Mouse (Mus musculus) cortical plate, adult 2 months (tissue): Measurements from ENCODE around the gene Camk2n1. TPM values are rescaled to one million over a fixed set of nuclear protein-coding genes. Genes with fewer than 3 reads are reported as not detected.

ENCODE experiments used
- H3K27ac ChIP-seq: fragments of 200-500 bp; 2 replicates; pipeline ENCODE4 v1.5.1; 2012; ENCODE audit warnings: low read length, control low read depth, inconsistent platforms; ENCODE audit not compliant: insufficient read depth
- H3K4me1 ChIP-seq: fragments of 200-500 bp; 2 replicates; pipeline ENCODE4 v1.6.1; 2011; ENCODE audit warnings: low read length; ENCODE audit not compliant: control insufficient read depth, insufficient read depth
- H3K4me3 ChIP-seq: fragments of 200-500 bp; 2 replicates; pipeline ENCODE4 v1.5.1; 2011; ENCODE audit warnings: mild to moderate bottlenecking, low read length, control low read depth; ENCODE audit not compliant: insufficient read depth
- CTCF ChIP-seq: fragments of 200-500 bp; IDR thresholded peaks from 2 replicates; pipeline ENCODE4 v1.5.1; 2011; ENCODE audit warnings: mild to moderate bottlenecking, control low read depth, low read length; ENCODE audit not compliant: insufficient read depth; ENCODE audit errors: extremely low read depth
- POLR2A ChIP-seq: fragments of 200-500 bp; IDR thresholded peaks from 2 replicates; pipeline ENCODE4 v1.6.1; 2011; ENCODE audit warnings: mild to moderate bottlenecking, low read length, control low read depth; ENCODE audit not compliant: insufficient read depth; ENCODE audit errors: extremely low read depth
- polyA plus RNA-seq: library from polyadenylated mRNA; depleted of rRNA; stranded (reverse); fragments of >200 nt; gene quantifications from 2 replicates; pipeline ENCODE4 v1.2.3, GENCODE M21; 2012

The Camk2n1 gene
- polyA plus RNA-seq, 1 experiment, result 995 TPM

DNA sequence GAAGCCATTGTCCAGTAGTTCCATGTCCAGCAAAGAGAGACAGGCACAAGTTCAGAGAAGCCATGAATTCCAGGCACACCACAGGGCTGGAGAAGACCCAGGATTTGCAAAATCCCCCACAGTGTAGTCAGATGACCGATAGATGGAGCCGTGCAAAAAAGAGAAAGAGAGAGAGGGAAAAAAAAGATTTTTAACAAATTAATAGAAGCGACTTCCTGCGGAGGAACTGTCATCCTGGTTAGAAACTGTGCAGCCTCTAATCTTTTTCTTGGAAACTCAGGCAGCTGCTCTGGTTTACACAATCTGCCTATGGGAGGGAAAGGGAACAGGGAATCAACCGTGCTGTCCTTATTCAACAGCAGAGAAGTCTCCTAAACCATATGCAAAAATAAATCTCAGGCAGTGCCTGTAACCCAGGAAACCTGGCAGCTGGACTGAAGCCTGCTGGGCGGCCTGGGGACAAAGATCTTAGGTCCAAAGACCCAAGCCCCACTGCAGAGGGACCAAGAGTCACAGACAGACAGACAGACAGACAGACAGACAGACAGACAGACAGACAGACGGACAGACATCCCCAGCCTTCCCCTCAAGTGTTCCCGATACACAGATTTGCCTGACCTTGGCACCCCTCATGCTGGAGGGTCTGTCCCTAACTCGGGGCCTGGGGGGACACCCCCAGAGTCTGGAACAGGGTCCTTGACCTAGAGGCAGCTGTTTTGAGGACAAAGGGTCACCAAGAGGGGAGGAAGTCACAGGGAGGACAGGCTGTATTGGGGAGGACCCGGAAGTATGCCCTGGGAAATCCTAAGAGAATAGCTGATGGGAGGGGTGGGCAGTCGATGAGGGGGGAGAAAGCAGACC is 9.1 kb downstream of the Camk2n1 start:
- TF ChIP-seq CTCF (no peak), POLR2A (no peak)
- Histone ChIP-seq H3K4me1 (peaks cover 13% of the 10 kb centered on the region), H3K4me3 (no peak overlapping the region), H3K27ac (peak overlapping the region; percentile 94)

DNA sequence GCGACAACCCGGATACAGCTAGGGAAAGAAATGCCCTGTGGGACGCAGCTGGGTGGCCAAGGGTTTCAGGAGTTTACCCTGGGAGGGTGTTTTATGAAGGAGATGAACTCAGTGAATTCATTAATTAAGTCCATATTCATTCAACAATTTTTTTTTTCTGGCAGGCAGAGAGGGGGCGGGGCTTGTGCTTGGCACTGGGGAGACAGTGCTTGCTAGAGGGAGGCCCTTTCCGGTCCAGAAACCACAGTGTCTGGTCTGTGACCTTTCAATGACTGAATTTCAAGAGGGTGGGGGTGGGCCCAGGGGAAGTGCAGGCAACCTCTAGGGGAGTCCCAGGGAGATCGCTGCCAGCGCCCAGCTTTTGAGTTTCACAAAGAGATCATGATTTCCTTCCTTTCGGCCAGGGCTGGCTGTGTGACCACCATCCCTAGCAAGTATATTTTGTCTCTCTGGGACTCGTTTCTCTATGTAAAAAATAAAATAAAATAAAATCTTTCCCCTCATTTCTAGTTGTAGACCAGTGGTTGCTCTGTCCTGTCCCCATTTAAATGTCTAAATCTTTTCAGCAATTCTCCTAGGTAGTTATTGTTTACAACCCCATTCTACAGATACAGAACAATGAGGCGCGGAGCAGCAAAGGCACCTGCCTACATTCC is 9.8 kb downstream of the Camk2n1 start:
- peak overlapping the region; percentile 94 for H3K27ac ChIP-seq
- TF ChIP-seq CTCF (no peak), POLR2A (no peak)

DNA sequence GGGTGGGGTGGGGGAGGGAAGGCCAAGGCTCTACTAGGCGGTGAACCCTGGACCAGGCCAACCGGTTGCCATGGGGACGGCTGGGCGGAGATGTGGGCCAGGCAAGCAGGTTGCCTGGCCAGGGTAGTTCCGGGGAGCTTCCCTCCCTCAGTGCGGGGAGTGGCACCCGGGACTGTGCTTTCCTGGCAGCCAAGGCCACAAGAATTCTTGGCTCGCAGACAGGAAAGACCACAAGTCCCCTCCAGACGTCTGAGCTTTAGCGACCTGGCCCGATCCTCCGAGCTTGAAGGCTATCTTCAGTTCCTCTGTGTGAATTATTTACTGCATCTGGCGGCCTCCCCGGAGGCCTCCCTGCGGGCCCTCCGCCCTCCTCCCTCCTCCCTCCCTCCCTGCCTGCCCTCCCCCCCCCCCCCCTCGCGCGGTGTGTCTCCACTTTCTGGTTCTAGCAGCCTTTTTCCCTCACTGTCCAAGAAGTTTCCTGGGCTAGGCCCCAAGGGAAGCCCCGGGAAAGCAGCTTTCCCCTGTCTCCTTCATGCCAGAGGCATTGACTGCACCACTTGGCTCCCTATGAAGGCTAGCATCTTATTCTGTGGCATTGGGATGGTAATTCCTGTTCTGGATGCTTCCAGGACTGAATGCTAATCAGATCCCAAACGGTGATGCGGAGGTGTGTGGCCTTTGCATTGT is 10.7 kb downstream of the Camk2n1 start:
- Histone ChIP-seq H3K27ac (no peak overlapping the region), H3K4me3 (no peak overlapping the region)
- TF ChIP-seq POLR2A (no peak), CTCF (no peak)

More for the DNA sequence above, 9.8 kb downstream of the Camk2n1 start:
- Histone ChIP-seq H3K4me3 (no peak overlapping the region), H3K4me1 (peaks cover 17% of the 10 kb centered on the region)

DNA sequence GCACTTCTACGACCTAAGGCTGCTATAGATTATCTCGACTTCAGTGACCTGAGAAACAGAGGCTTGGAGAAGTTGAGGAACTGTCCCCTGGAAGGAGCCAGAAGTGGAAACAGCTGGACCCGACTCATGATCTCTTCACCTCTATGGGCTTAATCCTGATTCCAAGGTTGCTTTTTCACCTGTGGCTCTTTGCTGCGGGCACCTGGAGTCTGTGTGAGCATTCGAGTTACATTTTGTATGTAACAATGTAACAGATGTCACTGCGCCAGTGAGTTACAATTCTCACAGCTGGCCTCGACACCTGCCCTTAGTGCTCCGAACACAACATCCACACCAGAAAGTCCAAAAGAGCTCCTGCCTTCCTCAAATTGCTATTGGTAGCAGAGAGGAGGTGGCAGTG is 11.3 kb downstream of the Camk2n1 start:
- no peak for TF ChIP-seq CTCF
- no peak for TF ChIP-seq POLR2A
- Histone ChIP-seq H3K4me3 (no peak overlapping the region), H3K27ac (no peak overlapping the region), H3K4me1 (peaks cover 17% of the 10 kb centered on the region)

More for the DNA sequence above, 10.7 kb downstream of the Camk2n1 start:
- H3K4me1 ChIP-seq, result peaks cover 17% of the 10 kb centered on the region

DNA sequence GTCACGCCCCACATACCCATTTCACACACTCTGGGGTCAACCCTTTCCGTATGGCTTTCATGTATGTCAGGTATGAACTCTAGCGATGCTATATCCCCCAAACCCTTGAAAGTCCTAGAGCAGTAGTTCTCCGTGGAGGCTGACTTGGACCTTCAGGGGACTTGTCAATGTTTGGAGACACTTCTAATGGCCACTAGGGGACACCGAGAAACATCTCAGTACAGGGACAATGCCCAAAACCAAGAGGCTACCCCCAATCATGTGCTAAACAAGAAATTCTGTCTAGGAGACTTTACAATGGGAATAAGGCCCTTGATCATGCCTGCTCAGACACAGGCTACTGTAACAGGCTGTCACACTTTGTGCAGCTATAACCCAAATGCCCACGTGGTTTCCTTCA is 12.6 kb downstream of the Camk2n1 start:
- H3K4me3 ChIP-seq, result no peak overlapping the region
- H3K27ac ChIP-seq, result no peak overlapping the region
- peaks cover 17% of the 10 kb centered on the region for H3K4me1 ChIP-seq
- TF ChIP-seq CTCF (0 out of 2 replicates have a peak, but pooled peaks have one; percentile 10), POLR2A (no peak)

DNA sequence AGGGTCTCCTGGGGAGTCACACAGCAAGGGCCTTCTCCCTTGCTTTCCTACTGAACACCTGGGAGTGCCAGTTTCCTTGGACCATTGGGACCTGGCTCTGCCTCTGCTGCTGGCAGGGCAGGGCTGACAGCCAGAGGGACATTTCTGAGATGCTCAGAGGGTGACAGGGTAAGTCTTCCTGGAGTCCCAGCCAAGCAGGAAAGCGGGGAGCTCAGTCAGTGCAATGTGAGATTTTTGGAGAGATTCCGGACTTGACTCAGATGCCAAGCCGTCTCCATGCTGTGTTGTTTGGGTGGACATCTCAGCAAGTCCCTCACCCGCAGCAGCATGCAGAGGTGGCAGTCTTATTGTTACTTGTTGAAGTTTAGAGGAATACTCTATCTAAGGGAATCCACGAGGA is 13.3 kb downstream of the Camk2n1 start:
- no peak for TF ChIP-seq POLR2A
- no peak for TF ChIP-seq CTCF
- Histone ChIP-seq H3K27ac (no peak overlapping the region), H3K4me1 (peaks cover 16% of the 10 kb centered on the region), H3K4me3 (no peak overlapping the region)

DNA sequence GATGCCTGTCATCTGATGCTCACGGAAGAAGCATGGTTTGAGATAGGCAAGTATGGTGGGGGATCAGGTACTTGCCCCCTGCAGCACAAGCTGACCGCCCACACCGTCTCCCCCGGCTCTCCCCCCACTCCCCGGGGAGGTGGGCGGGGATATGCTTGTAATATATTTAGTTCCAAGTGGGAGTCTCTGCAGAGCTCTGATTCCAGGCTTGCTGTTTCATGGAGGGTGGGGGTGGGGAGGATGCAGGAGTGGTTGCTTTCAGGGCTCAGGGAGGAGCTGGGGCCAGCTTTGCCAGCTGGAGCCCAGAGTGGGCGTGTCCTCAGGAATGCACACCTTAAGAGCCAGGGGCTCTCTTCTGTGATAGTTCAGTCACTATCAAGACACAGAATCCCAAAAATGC is 15.0 kb downstream of the Camk2n1 start:
- Histone ChIP-seq H3K4me3 (no peak overlapping the region), H3K4me1 (peaks cover 7% of the 10 kb centered on the region), H3K27ac (no peak overlapping the region)
- no peak for TF ChIP-seq CTCF
- TF ChIP-seq POLR2A, result no peak

DNA sequence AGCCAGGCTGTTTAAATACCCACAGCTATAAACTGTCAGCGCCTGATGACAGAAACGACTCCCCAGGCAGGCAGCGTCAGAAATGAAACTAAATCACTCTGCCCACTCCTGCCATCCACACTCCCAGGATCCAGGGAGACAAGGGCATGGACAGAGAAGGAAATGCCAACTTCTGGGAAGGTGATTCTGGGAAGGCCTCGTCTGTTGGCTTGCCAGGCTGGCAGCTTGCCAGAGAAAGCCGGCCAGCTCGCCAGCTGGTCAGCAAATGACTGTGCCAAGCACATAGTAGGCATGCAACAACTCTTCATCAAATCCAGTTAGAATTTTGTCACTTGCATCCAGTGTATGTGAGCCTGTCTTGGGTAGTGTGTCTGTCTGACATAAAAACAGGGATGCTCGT is 17.1 kb downstream of the Camk2n1 start:
- no peak overlapping the region for H3K4me3 ChIP-seq
- no peak for TF ChIP-seq POLR2A
- no peak for TF ChIP-seq CTCF
- no peak overlapping the region for H3K27ac ChIP-seq
- H3K4me1 ChIP-seq, result peaks cover 5% of the 10 kb centered on the region

DNA sequence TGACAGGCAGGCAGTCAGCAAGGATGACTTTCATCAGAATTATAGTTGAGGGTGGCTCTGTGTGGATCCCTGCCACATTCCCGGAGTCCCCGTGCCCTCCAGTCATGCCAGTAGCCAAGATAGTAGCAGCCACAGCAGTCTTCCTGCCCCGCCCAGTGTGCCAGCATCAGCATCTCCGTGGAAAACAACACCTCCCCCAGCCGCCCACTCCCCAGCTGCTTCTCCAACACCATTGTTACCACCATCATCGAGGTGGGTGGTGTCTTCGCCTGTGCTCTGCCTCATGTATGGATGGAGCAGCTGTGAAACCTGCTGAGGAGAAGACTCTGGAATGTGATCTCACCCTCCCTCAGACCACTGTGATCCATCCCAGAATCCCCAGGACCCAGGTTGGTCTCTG is 25.5 kb downstream of the Camk2n1 start:
- TF ChIP-seq POLR2A (no peak), CTCF (no peak)
- Histone ChIP-seq H3K4me1 (peaks cover 8% of the 10 kb centered on the region; the same call in 1 of the 2 replicates), H3K4me3 (no peak overlapping the region), H3K27ac (no peak overlapping the region)

DNA sequence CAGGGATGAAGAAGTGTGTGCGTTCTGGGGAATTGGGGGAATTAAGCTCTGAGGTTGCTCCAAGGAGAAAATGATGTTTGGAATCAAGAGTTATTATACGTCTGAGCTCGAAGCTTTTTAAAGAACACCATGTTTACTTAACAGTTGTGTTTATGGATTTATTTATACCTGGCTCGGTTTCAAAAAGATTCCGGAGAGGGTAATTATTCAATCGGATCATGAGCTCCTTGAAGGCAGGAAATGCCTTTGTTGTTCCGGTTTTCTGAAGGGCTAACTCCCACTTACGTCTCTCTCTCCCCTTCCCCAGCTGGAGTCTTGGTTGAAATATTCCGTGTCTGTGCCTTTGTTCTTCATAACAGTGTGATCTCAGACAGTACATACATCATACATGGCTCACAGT is 26.8 kb downstream of the Camk2n1 start:
- TF ChIP-seq CTCF (no peak), POLR2A (no peak)
- Histone ChIP-seq H3K27ac (no peak overlapping the region), H3K4me1 (peaks cover 8% of the 10 kb centered on the region; the same call in 1 of the 2 replicates)

More for the DNA sequence above, 26.8 kb downstream of the Camk2n1 start:
- H3K4me3 ChIP-seq, result no peak overlapping the region
